ENCODE assay signal across 18 mouse cellular contexts in the genomic region with DNA sequence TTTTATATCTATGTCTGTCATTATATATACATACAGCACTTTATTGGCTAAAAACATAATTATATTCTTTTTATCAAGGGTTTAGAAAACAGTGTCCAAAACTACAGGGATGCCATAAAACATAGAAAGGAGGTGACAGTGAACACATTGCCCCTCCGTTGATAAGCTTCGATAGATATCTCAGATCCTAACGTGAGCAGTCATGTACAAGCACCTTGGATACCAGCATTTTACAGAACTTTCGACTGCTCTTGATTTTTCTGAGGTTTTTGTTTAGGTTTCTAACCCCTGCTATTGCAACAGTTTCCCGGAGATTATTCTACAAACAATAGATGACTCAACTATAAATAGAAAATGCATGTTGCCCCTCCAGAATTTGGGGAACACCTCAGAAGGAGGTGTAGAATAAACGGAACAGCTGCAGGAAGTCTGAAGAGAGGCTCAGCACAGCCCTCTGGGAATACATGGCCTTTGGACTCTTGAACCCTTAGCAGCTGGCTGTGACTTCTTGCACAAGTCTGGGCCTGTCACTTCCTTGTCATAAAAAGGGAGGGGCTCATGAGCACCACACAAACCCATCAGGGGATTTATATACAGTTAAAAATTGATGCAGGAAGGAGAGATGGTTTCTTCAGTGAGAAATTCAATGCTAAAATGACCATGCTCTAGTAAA.
DNase-seq lines count a peak whose midpoint lies in the region; ATAC-seq and TF ChIP-seq lines count a peak whose summit lies in the region.
"Had no signal": no experiment of that assay in that cellular context is flagged by ENCODE, and none has a peak within 500 bp of the region (broad histone marks: within the 10 kb centered on the region; RNA-seq: fewer than 3 reads in every experiment).

No protein-coding gene starts in this region.

- no peaks in the 10 kb centered on the region for H3K36me3 ChIP-seq in hindbrain, embryonic 11.5 days (ENCODE audit: control insufficient read depth, insufficient read depth, low read length)
- no peaks in the 10 kb centered on the region for H3K36me3 ChIP-seq in hindbrain, embryonic 13.5 days
- no peaks in the 10 kb centered on the region for H3K36me3 ChIP-seq in lung, embryonic 16.5 days (ENCODE audit: control insufficient read depth, insufficient read depth, low read length)
- no peaks in the 10 kb centered on the region for H3K36me3 ChIP-seq in intestine, embryonic 15.5 days
- H3K36me3 ChIP-seq in stomach, postnatal 0 days (ENCODE audit: control insufficient read depth, insufficient read depth, low read length) = no peaks in the 10 kb centered on the region
- H3K36me3 ChIP-seq: heart, embryonic 13.5 days; hindbrain, embryonic 12.5 days; neural tube, embryonic 13.5 days had no signal

- no peaks in the 10 kb centered on the region for H3K9me3 ChIP-seq in hindbrain, embryonic 11.5 days (ENCODE audit: control insufficient read depth, low read length)
- H3K9me3 ChIP-seq in hindbrain, embryonic 13.5 days = no peaks in the 10 kb centered on the region
- H3K9me3 ChIP-seq in lung, embryonic 16.5 days (ENCODE audit: control insufficient read depth, low read length) = no peaks in the 10 kb centered on the region
- H3K9me3 ChIP-seq in intestine, embryonic 15.5 days = no peaks in the 10 kb centered on the region
- no peaks in the 10 kb centered on the region for H3K9me3 ChIP-seq in stomach, postnatal 0 days (ENCODE audit: control insufficient read depth, low read length)
- H3K9me3 ChIP-seq: heart, embryonic 13.5 days; hindbrain, embryonic 12.5 days; neural tube, embryonic 13.5 days had no signal

- H3K27ac ChIP-seq in hindbrain, embryonic 11.5 days (ENCODE audit: low read depth, low read length) = no peak overlapping the region
- no peak overlapping the region for H3K27ac ChIP-seq in hindbrain, embryonic 13.5 days
- no peak overlapping the region for H3K27ac ChIP-seq in lung, embryonic 16.5 days (ENCODE audit: low read length)
- H3K27ac ChIP-seq in intestine, embryonic 15.5 days = no peak overlapping the region
- no peak overlapping the region for H3K27ac ChIP-seq in stomach, postnatal 0 days (replicated peaks)
- H3K27ac ChIP-seq: heart, embryonic 13.5 days; hindbrain, embryonic 12.5 days; kidney, postnatal 0 days; neural tube, embryonic 13.5 days had no signal

- 0 out of 2 replicates have a peak, but pooled peaks cover 2% of the 10 kb centered on the region for H3K4me1 ChIP-seq in hindbrain, embryonic 11.5 days (replicated peaks; ENCODE audit: control insufficient read depth, insufficient read depth, low read length)
- no peaks in the 10 kb centered on the region for H3K4me1 ChIP-seq in hindbrain, embryonic 13.5 days (replicated peaks)
- H3K4me1 ChIP-seq in lung, embryonic 16.5 days (replicated peaks; ENCODE audit: control insufficient read depth, insufficient read depth, low read length) = peaks cover 4% of the 10 kb centered on the region
- H3K4me1 ChIP-seq in intestine, embryonic 15.5 days (replicated peaks) = no peaks in the 10 kb centered on the region
- no peaks in the 10 kb centered on the region for H3K4me1 ChIP-seq in stomach, postnatal 0 days (replicated peaks; ENCODE audit: control insufficient read depth, insufficient read depth)
- H3K4me1 ChIP-seq: heart, embryonic 13.5 days; hindbrain, embryonic 12.5 days; neural tube, embryonic 13.5 days had no signal

- no peaks in the 10 kb centered on the region for H3K27me3 ChIP-seq in hindbrain, embryonic 11.5 days (ENCODE audit: control insufficient read depth, insufficient read depth, low read length)
- H3K27me3 ChIP-seq in hindbrain, embryonic 13.5 days = no peaks in the 10 kb centered on the region
- no peaks in the 10 kb centered on the region for H3K27me3 ChIP-seq in lung, embryonic 16.5 days (ENCODE audit: control insufficient read depth, insufficient read depth, low read depth, low read length)
- H3K27me3 ChIP-seq in intestine, embryonic 15.5 days (replicated peaks) = no peaks in the 10 kb centered on the region
- no peaks in the 10 kb centered on the region for H3K27me3 ChIP-seq in stomach, postnatal 0 days (ENCODE audit: control insufficient read depth, insufficient read depth, low read length)
- H3K27me3 ChIP-seq: heart, embryonic 13.5 days; hindbrain, embryonic 12.5 days; neural tube, embryonic 13.5 days had no signal

- H3K4me2 ChIP-seq in hindbrain, embryonic 11.5 days (replicated peaks; ENCODE audit: low read depth, low read length) = no peak overlapping the region
- H3K4me2 ChIP-seq in hindbrain, embryonic 13.5 days = no peak overlapping the region
- no peak overlapping the region for H3K4me2 ChIP-seq in lung, embryonic 16.5 days (ENCODE audit: low read depth, low read length)
- no peak overlapping the region for H3K4me2 ChIP-seq in intestine, embryonic 15.5 days (replicated peaks)
- H3K4me2 ChIP-seq in stomach, postnatal 0 days (replicated peaks; ENCODE audit: low read depth) = no peak overlapping the region
- H3K4me2 ChIP-seq: heart, embryonic 13.5 days; hindbrain, embryonic 12.5 days; neural tube, embryonic 13.5 days had no signal

- TF ChIP-seq EP300 in stomach, postnatal 0 days (optimal IDR thresholded peaks at IDR 0.05) = no peak

- H3K9ac ChIP-seq in hindbrain, embryonic 11.5 days (ENCODE audit: low read depth, low read length) = no peak overlapping the region
- no peak overlapping the region for H3K9ac ChIP-seq in hindbrain, embryonic 13.5 days
- H3K9ac ChIP-seq in lung, embryonic 16.5 days (ENCODE audit: low read length) = no peak overlapping the region
- no peak overlapping the region for H3K9ac ChIP-seq in intestine, embryonic 15.5 days
- H3K9ac ChIP-seq in stomach, postnatal 0 days (ENCODE audit: low read length) = no peak overlapping the region
- H3K9ac ChIP-seq: heart, embryonic 13.5 days; hindbrain, embryonic 12.5 days; neural tube, embryonic 13.5 days had no signal

- ATAC-seq in hindbrain, embryonic 11.5 days (ENCODE audit: low FRiP score) = no peak
- ATAC-seq in hindbrain, embryonic 13.5 days (ENCODE audit: low FRiP score) = no peak
- ATAC-seq in lung, embryonic 16.5 days (ENCODE audit: low read depth) = peak; percentile 91
- ATAC-seq in intestine, embryonic 15.5 days = peak; percentile 100
- ATAC-seq in stomach, postnatal 0 days (ENCODE audit: low FRiP score, low TSS enrichment) = peak; percentile 92
- ATAC-seq: forebrain, embryonic 16.5 days had no signal

- H3K4me3 ChIP-seq in hindbrain, embryonic 11.5 days (ENCODE audit: low read depth, low read length) = no peak overlapping the region
- no peak overlapping the region for H3K4me3 ChIP-seq in hindbrain, embryonic 13.5 days
- no peak overlapping the region for H3K4me3 ChIP-seq in lung, embryonic 16.5 days (ENCODE audit: low read length)
- H3K4me3 ChIP-seq in intestine, embryonic 15.5 days (replicated peaks) = no peak overlapping the region
- H3K4me3 ChIP-seq in stomach, postnatal 0 days (ENCODE audit: low read depth, low read length) = no peak overlapping the region
- H3K4me3 ChIP-seq: heart, embryonic 13.5 days; hindbrain, embryonic 12.5 days; neural tube, embryonic 13.5 days had no signal

- WGBS in hindbrain, embryonic 11.5 days = 80% methylated on average over 6 of the region's 6 CpGs
- WGBS in hindbrain, embryonic 13.5 days = 79% methylated on average over 6 of the region's 6 CpGs
- 36% methylated on average over 6 of the region's 6 CpGs for whole genome bisulfite sequencing in lung, embryonic 16.5 days
- WGBS in intestine, embryonic 15.5 days = 50% methylated on average over 6 of the region's 6 CpGs
- 37% methylated on average over 6 of the region's 6 CpGs for WGBS in stomach, postnatal 0 days

- no peak for TF ChIP-seq CTCF in stomach, postnatal 0 days (IDR thresholded peaks at IDR 0.05; ENCODE audit: low read depth)

- DNase-seq in hindbrain, embryonic 11.5 days (ENCODE audit: low spot score) = peak; percentile 12
- DNase-seq in lung, postnatal 25 days (ENCODE audit: low spot score) = no peak
- DNase-seq in stomach, postnatal 0 days (ENCODE audit: low spot score) = peak; percentile 34
- no peak for DNase-seq in right cerebral cortex, postnatal 4 days
- DNase-seq in adrenal gland, postnatal 14 days = no peak
- DNase-seq: adrenal gland, postnatal 10 days; cerebellum, postnatal 14 days; gastrocnemius, postnatal 14 days; layer of hippocampus, adult 9-11 months; thymus, postnatal 36 days had no signal

Comparison
In these comparisons a context has a peak if more than half of its experiments do, and no peak if none do; other contexts are left out.
1. ATAC-seq: peak in lung, embryonic 16.5 days (single experiment), intestine, embryonic 15.5 days (single experiment) and stomach, postnatal 0 days (single experiment); none in hindbrain, embryonic 11.5 days (single experiment) and hindbrain, embryonic 13.5 days (single experiment).
2. DNase-seq: peak in hindbrain, embryonic 11.5 days (single experiment) and stomach, postnatal 0 days (single experiment); none in lung, postnatal 25 days (single experiment), right cerebral cortex, postnatal 4 days (single experiment) and adrenal gland, postnatal 14 days (single experiment).